Comparison of ENCODE assay signal across 10 mouse cellular contexts in the genomic region with DNA sequence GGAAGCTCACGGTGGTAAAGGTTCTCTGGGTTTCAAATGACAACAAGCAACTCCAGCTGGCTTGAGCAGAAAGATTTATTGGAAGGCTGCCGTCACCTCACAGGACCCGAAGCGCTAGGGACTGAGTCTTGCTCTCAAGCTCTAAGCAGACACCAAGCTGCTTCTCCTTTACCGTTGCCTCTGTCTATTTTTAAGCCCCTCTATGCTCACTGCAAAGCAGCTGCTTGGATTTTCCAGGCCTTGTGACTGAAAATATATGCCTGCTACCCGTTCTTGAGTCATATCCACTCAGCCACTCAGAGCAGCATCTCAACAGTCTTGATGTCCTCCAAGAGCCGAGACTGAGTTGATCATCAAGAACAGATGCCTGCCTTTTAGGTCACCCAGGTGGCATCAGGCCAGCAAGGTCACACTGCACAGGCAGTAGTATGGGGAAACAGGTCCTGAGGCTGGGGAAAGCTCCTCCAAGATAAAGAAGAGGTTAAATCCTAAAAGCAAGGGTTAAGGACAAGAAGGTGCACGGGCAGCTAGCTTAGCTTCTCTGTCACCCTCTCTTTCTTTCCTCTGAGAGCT.
DNase-seq lines count a peak whose midpoint lies in the region; ATAC-seq lines count a peak whose summit lies in the region.
"Had no signal": no experiment of that assay in that cellular context is flagged by ENCODE, and none has a peak within 500 bp of the region (broad histone marks: within the 10 kb centered on the region; RNA-seq: fewer than 3 reads in every experiment).

No protein-coding gene starts in this region.

- H3K9me3 ChIP-seq in neural tube, embryonic 15.5 days (replicated peaks): no peaks in the 10 kb centered on the region
- H3K9me3 ChIP-seq in forebrain, embryonic 13.5 days (replicated peaks): no peaks in the 10 kb centered on the region
- H3K9me3 ChIP-seq in midbrain, embryonic 11.5 days (ENCODE audit: control insufficient read depth, low read length): no peaks in the 10 kb centered on the region
- H3K9me3 ChIP-seq: lung, embryonic 15.5 days had no signal

- peak; percentile 33 for DNase-seq in neural tube, embryonic 10.5 days (ENCODE audit: extremely low spot score, low spot score)
- DNase-seq in frontal cortex, postnatal 10 days (ENCODE audit: low spot score in 2 of 2): peak; percentile 22 to 54
- DNase-seq in heart, postnatal 25 days (ENCODE audit: low spot score): peak; percentile 10
- DNase-seq in right cerebral cortex, postnatal 36 days (ENCODE audit: low spot score in 2 of 2): peak; percentile 15 to 41
- DNase-seq in midbrain, embryonic 11.5 days (ENCODE audit: low spot score, missing footprints): no peak

- no peak overlapping the region for H3K4me3 ChIP-seq in neural tube, embryonic 15.5 days (replicated peaks)
- no peak overlapping the region for H3K4me3 ChIP-seq in forebrain, embryonic 13.5 days
- H3K4me3 ChIP-seq in midbrain, embryonic 11.5 days (ENCODE audit: low read depth, low read length): no peak overlapping the region
- H3K4me3 ChIP-seq: erythroblast, embryonic 14.5 days; lung, embryonic 15.5 days had no signal

- H3K27ac ChIP-seq in neural tube, embryonic 15.5 days (replicated peaks): no peak overlapping the region
- no peak overlapping the region for H3K27ac ChIP-seq in forebrain, embryonic 13.5 days
- H3K27ac ChIP-seq in midbrain, embryonic 11.5 days (ENCODE audit: low read depth, low read length): no peak overlapping the region
- H3K27ac ChIP-seq: lung, embryonic 15.5 days had no signal

- 53% methylated on average over 8 of the region's 8 CpGs for WGBS in neural tube, embryonic 15.5 days
- WGBS in forebrain, embryonic 13.5 days: 90% methylated on average over 8 of the region's 8 CpGs
- 78% methylated on average over 8 of the region's 8 CpGs for WGBS in midbrain, embryonic 11.5 days

- no peak overlapping the region for H3K4me2 ChIP-seq in neural tube, embryonic 15.5 days
- H3K4me2 ChIP-seq in forebrain, embryonic 13.5 days: no peak overlapping the region
- H3K4me2 ChIP-seq in midbrain, embryonic 11.5 days: no peak overlapping the region
- H3K4me2 ChIP-seq: lung, embryonic 15.5 days had no signal

- H3K9ac ChIP-seq in neural tube, embryonic 15.5 days (replicated peaks): no peak overlapping the region
- no peak overlapping the region for H3K9ac ChIP-seq in forebrain, embryonic 13.5 days
- H3K9ac ChIP-seq in midbrain, embryonic 11.5 days (ENCODE audit: low read length): no peak overlapping the region
- H3K9ac ChIP-seq: lung, embryonic 15.5 days had no signal

- no peaks in the 10 kb centered on the region for H3K36me3 ChIP-seq in neural tube, embryonic 15.5 days
- H3K36me3 ChIP-seq in forebrain, embryonic 13.5 days (ENCODE audit: poor library complexity, severe bottlenecking): no peaks in the 10 kb centered on the region
- H3K36me3 ChIP-seq in midbrain, embryonic 11.5 days (ENCODE audit: control insufficient read depth, insufficient read depth, low read length): no peaks in the 10 kb centered on the region
- H3K36me3 ChIP-seq: lung, embryonic 15.5 days had no signal

- 0 out of 2 replicates have a peak, but pooled peaks cover 5% of the 10 kb centered on the region for H3K4me1 ChIP-seq in neural tube, embryonic 15.5 days
- peaks cover 12% of the 10 kb centered on the region for H3K4me1 ChIP-seq in forebrain, embryonic 13.5 days
- H3K4me1 ChIP-seq in midbrain, embryonic 11.5 days (ENCODE audit: control insufficient read depth, insufficient read depth, low read length): peaks cover 2% of the 10 kb centered on the region; the same call in 1 of the 2 replicates
- H3K4me1 ChIP-seq: lung, embryonic 15.5 days had no signal

- ATAC-seq in neural tube, embryonic 15.5 days (ENCODE audit: low FRiP score): no peak
- no peak for ATAC-seq in forebrain, embryonic 13.5 days
- no peak for ATAC-seq in CD4-positive, CD25-positive, alpha-beta regulatory T cell, adult 4 months
- ATAC-seq in midbrain, embryonic 11.5 days (ENCODE audit: low FRiP score): no peak

- intact Hi-C loops in heart, postnatal 25 days (cut with DNase I): no loop called here

- H3K27me3 ChIP-seq in neural tube, embryonic 15.5 days (replicated peaks): no peaks in the 10 kb centered on the region
- no peaks in the 10 kb centered on the region for H3K27me3 ChIP-seq in forebrain, embryonic 13.5 days
- H3K27me3 ChIP-seq in midbrain, embryonic 11.5 days (ENCODE audit: control insufficient read depth, insufficient read depth, low read length): no peaks in the 10 kb centered on the region
- H3K27me3 ChIP-seq: lung, embryonic 15.5 days had no signal
